Mouse (Mus musculus): ENCODE data around the gene Klf12.

GRCm38 (mm10) chr14:100126126-100126525 lies 158.4 kb downstream of the Klf12 start:
- TF ChIP-seq CTCF (IDR thresholded peaks at IDR 0.05; ENCODE audit: borderline replicate concordance, extremely low read depth, insufficient read depth, insufficient read length) (no peak), POLR2A (IDR thresholded peaks at IDR 0.05; ENCODE audit: borderline replicate concordance, extremely low read depth, insufficient read depth, insufficient read length, poor library complexity, severe bottlenecking) (no peak)
